Mouse (Mus musculus) lung, postnatal 0 days (tissue): ENCODE measurements at regions not wholly inside any gene's neighbourhood (a gene's known extent, or its start where the extent isn't known, plus 50 kb on each side); places are given as distances from the start of the nearest gene placed in this dataset.

Source experiments
- CTCF ChIP-seq: IDR thresholded peaks from 2 replicates; pipeline ENCODE4 v1.5.1; 2016; ENCODE audit warnings: antibody characterized with exemption, mild to moderate bottlenecking
- EP300 ChIP-seq: IDR thresholded peaks from 2 replicates; pipeline ENCODE4 v1.6.1; 2016; ENCODE audit warnings: antibody characterized with exemption, mild to moderate bottlenecking, control low read depth

DNA sequence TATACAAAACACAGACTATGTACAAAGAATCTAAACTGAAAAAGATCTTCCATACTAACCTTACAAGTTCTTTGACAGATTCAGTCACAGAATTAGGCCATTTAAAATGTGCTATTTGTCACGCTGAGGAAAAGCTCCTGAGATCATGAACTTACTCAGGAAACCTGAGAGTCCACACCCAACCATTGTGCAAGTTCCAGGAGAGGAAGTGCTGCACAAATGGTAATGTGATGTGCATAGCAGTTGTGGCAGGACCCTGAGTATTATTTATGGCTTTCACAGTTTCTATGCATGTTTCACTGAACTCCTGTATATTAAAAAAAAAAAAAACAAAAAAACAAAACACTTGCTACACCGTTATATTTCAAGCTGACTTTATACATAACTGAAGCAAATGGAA lies 200.2 kb downstream of the Rassf9 start:
- TF ChIP-seq CTCF (no peak), EP300 (peak; percentile 95)
